Comparison of ENCODE assay signal across 32 mouse cellular contexts in genomic region chr5:38902889-38903288, GRCm38 (mm10). TPM values are rescaled to one million over a fixed set of nuclear protein-coding genes. Genes with fewer than 3 reads are reported as not detected.
DNase-seq lines count a peak whose midpoint lies in the region; ATAC-seq and TF ChIP-seq lines count a peak whose summit lies in the region.
"Had no signal": no experiment of that assay in that cellular context is flagged by ENCODE, and none has a peak within 500 bp of the region (broad histone marks: within the 10 kb centered on the region; RNA-seq: fewer than 3 reads in every experiment).

No protein-coding gene starts in this region.

- H3K9ac ChIP-seq in heart, adult 2 months (ENCODE audit: low read depth, low read length) = no peak overlapping the region
- H3K9ac ChIP-seq in heart, embryonic 11.5 days (ENCODE audit: low read depth, low read length) = no peak overlapping the region
- H3K9ac ChIP-seq: forebrain, embryonic 12.5 days; forebrain, postnatal 0 days; intestine, embryonic 15.5 days; liver, embryonic 12.5 days; liver, postnatal 0 days; neural tube, embryonic 12.5 days had no signal

- H3K9me3 ChIP-seq in heart, embryonic 11.5 days (replicated peaks; ENCODE audit: control insufficient read depth, low read length) = no peaks in the 10 kb centered on the region
- H3K9me3 ChIP-seq: forebrain, embryonic 12.5 days; intestine, embryonic 15.5 days; liver, embryonic 12.5 days; neural tube, embryonic 12.5 days had no signal

- no peak for ATAC-seq in heart, embryonic 11.5 days (replicated peaks; ENCODE audit: insufficient number of reproducible peaks, low FRiP score, low TSS enrichment)
- ATAC-seq: CD4-positive, CD25-positive, alpha-beta regulatory T cell, adult 4 months; forebrain, postnatal 0 days; hindbrain, postnatal 0 days; intestine, embryonic 15.5 days; liver, embryonic 12.5 days; liver, postnatal 0 days; midbrain, embryonic 16.5 days had no signal

- peaks cover 3% of the 10 kb centered on the region; the same call in 1 of the 2 replicates for H3K4me1 ChIP-seq in heart, adult 2 months (ENCODE audit: control insufficient read depth, insufficient read depth, low read length)
- H3K4me1 ChIP-seq in heart, embryonic 11.5 days (ENCODE audit: control insufficient read depth, insufficient read depth, low read length) = no peaks in the 10 kb centered on the region
- H3K4me1 ChIP-seq in thymus, adult 2 months (replicated peaks; ENCODE audit: control insufficient read depth, insufficient read depth, low read length) = no peaks in the 10 kb centered on the region
- H3K4me1 ChIP-seq: forebrain, embryonic 12.5 days; liver, embryonic 12.5 days; neural tube, embryonic 12.5 days had no signal

- TF ChIP-seq POLR2A in heart, adult 2 months (IDR thresholded peaks at IDR 0.05; ENCODE audit: insufficient read depth, low read depth, low read length) = no peak
- TF ChIP-seq POLR2A in thymus, adult 2 months (IDR thresholded peaks at IDR 0.05; ENCODE audit: control insufficient read depth, extremely low read depth, insufficient read depth, low read length, poor library complexity) = no peak

- 51% methylated on average over 3 of the region's 3 CpGs for WGBS in heart, adult 2 months
- WGBS in heart, embryonic 11.5 days (ENCODE audit: insufficient replicate concordance) = 68% methylated on average over 3 of the region's 3 CpGs
- 93% methylated on average over 3 of the region's 3 CpGs for WGBS in thymus, adult 2 months

- 0 out of 2 replicates have a peak, but pooled peaks have one; percentile 9 for TF ChIP-seq EP300 in heart, adult 2 months (IDR thresholded peaks at IDR 0.05; ENCODE audit: insufficient read depth, low read depth, low read length)

- H3K36me3 ChIP-seq in heart, adult 2 months (ENCODE audit: control insufficient read depth, insufficient read depth, low read length) = no peaks in the 10 kb centered on the region
- H3K36me3 ChIP-seq in heart, embryonic 11.5 days (ENCODE audit: control insufficient read depth, insufficient read depth, low read length) = no peaks in the 10 kb centered on the region
- H3K36me3 ChIP-seq in thymus, adult 2 months (ENCODE audit: control insufficient read depth, insufficient read depth, low read length) = no peaks in the 10 kb centered on the region
- H3K36me3 ChIP-seq: forebrain, embryonic 12.5 days; intestine, embryonic 15.5 days; liver, embryonic 12.5 days; neural tube, embryonic 12.5 days had no signal

- intact Hi-C loops in heart, adult 2 months (cut with DNase I) = loop anchor here (5.0 kb wide), 1 partner anchor 224 kb away; no protein-coding TSS in a partner anchor

- no peaks in the 10 kb centered on the region for H3K79me2 ChIP-seq in heart, adult 2 months (replicated peaks; ENCODE audit: control insufficient read depth, insufficient read depth, low read length)

- no peak overlapping the region for H3K4me3 ChIP-seq in heart, adult 2 months
- H3K4me3 ChIP-seq in heart, embryonic 11.5 days (ENCODE audit: low read depth, low read length) = no peak overlapping the region
- H3K4me3 ChIP-seq in thymus, adult 2 months (ENCODE audit: control insufficient read depth, insufficient read depth, low read length) = no peak overlapping the region
- H3K4me3 ChIP-seq: erythroblast, embryonic 14.5 days; forebrain, embryonic 12.5 days; intestine, embryonic 15.5 days; liver, embryonic 12.5 days; neural tube, embryonic 12.5 days had no signal

- TF ChIP-seq CTCF in heart, adult 2 months (IDR thresholded peaks at IDR 0.05) = no peak
- TF ChIP-seq CTCF in thymus, adult 2 months (IDR thresholded peaks at IDR 0.05; ENCODE audit: borderline replicate concordance, control insufficient read depth, extremely low read depth, insufficient read depth, low read length, poor library complexity) = no peak

- peak; percentile 43 for DNase-seq in gastrocnemius, adult 18-20 months (ENCODE audit: low spot score)
- no peak for DNase-seq in gastrocnemius, postnatal 10 days
- peak; percentile 48 to 63 for DNase-seq in heart, adult 2 months
- peak; percentile 62 to 69 for DNase-seq in heart, adult 9 months (ENCODE audit: low spot score in 2 of 2)
- no peak for DNase-seq in thymus, adult 2 months
- no peak for DNase-seq in layer of hippocampus, adult 11-12 months (ENCODE audit: low spot score)
- DNase-seq: adrenal gland, postnatal 25 days; cerebellum, adult 9-10 months; forebrain, postnatal 0 days; kidney, adult 2 months; kidney, postnatal 36 days; left cerebral cortex, postnatal 4 days; liver, postnatal 0 days; lung, postnatal 36 days; right cerebral cortex, adult 18-20 months; thymus, adult 18-20 months; thymus, postnatal 36 days had no signal

- no peak overlapping the region for H3K4me2 ChIP-seq in heart, embryonic 11.5 days
- H3K4me2 ChIP-seq: forebrain, embryonic 12.5 days; intestine, embryonic 15.5 days; liver, embryonic 12.5 days; midbrain, embryonic 11.5 days; neural tube, embryonic 12.5 days had no signal

- H3K27me3 ChIP-seq in heart, adult 2 months (ENCODE audit: control insufficient read depth, insufficient read depth, low read length) = no peaks in the 10 kb centered on the region
- no peaks in the 10 kb centered on the region for H3K27me3 ChIP-seq in heart, embryonic 11.5 days (ENCODE audit: control insufficient read depth, insufficient read depth, low read length)
- H3K27me3 ChIP-seq in thymus, adult 2 months (ENCODE audit: control insufficient read depth, insufficient read depth, low read length) = no peaks in the 10 kb centered on the region
- H3K27me3 ChIP-seq: forebrain, embryonic 12.5 days; intestine, embryonic 15.5 days; liver, embryonic 12.5 days; neural tube, embryonic 12.5 days had no signal

- no peak overlapping the region; the same call in none of the 2 replicates for H3K27ac ChIP-seq in heart, adult 2 months
- H3K27ac ChIP-seq in heart, embryonic 11.5 days (ENCODE audit: low read depth, low read length) = no peak overlapping the region
- H3K27ac ChIP-seq in thymus, adult 2 months (ENCODE audit: control insufficient read depth, insufficient read depth, low read length) = no peak overlapping the region
- H3K27ac ChIP-seq: forebrain, embryonic 12.5 days; hindbrain, postnatal 0 days; intestine, embryonic 15.5 days; liver, embryonic 12.5 days; neural tube, embryonic 12.5 days; stomach, postnatal 0 days had no signal

RNA-seq across cellular contexts. Expression of gene Clnk, which starts 26.3 kb away (rescaled TPM):
- total RNA-seq in gastrocnemius, adult 18-20 months (2021) = not detected
- not detected for total RNA-seq in gastrocnemius, postnatal 10 days (2021)
- total RNA-seq in heart, adult 2 months (2021) = not detected
- 0.08 TPM in 1 of 2 replicates, not detected in the other for polyA plus RNA-seq in heart, adult 2 months (2012; rRNA removed)
- not detected in 2 replicates for polyA plus RNA-seq in heart, embryonic 11.5 days (2014; fragmentation: Nextera tagmentation; extraction: Ambion mirVana)
- polyA plus RNA-seq in thymus, adult 2 months (2012; rRNA removed) = 0.27 and 0.28 TPM in 2 replicates
- total RNA-seq: adrenal gland, postnatal 25 days; hindbrain, postnatal 0 days; layer of hippocampus, postnatal 25 days; left cerebral cortex, postnatal 4 days had no signal
- polyA plus RNA-seq: CD4-positive, CD25-positive, alpha-beta regulatory T cell, adult 4 months; erythroblast, embryonic 14.5 days; forebrain, embryonic 12.5 days; heart, postnatal 0 days; hindbrain, postnatal 0 days; kidney, embryonic 16.5 days; liver, embryonic 12.5 days; lung, embryonic 16.5 days; neural tube, embryonic 12.5 days had no signal

Comparison
In these comparisons a context has a peak if more than half of its experiments do, and no peak if none do; other contexts are left out.
1. DNase-seq: peak in gastrocnemius, adult 18-20 months (single experiment), heart, adult 2 months (2 of 2) and heart, adult 9 months (2 of 2); none in gastrocnemius, postnatal 10 days (single experiment), thymus, adult 2 months (single experiment) and layer of hippocampus, adult 11-12 months (single experiment).